Mouse (Mus musculus) pancreas, adult 10 weeks (tissue): ENCODE data around the gene Gm5936. TPM values are rescaled to one million over a fixed set of nuclear protein-coding genes. Genes with fewer than 3 reads are reported as not detected.

Experiments
- polyA plus RNA-seq: library from polyadenylated mRNA; stranded (reverse); fragments of 350-450 nt; fragmentation: Illumina TruSeq; extraction: RNeasy Lipid Tissue Mini Kit (QIAGEN cat#74804); gene quantifications from one replicate; pipeline ENCODE4 v1.2.3, GENCODE M21; 2015; ENCODE audit warnings: low read depth, low replicate concordance; ENCODE audit not compliant: insufficient read depth

Gene Gm5936
- polyA plus RNA-seq = not detected

DNA sequence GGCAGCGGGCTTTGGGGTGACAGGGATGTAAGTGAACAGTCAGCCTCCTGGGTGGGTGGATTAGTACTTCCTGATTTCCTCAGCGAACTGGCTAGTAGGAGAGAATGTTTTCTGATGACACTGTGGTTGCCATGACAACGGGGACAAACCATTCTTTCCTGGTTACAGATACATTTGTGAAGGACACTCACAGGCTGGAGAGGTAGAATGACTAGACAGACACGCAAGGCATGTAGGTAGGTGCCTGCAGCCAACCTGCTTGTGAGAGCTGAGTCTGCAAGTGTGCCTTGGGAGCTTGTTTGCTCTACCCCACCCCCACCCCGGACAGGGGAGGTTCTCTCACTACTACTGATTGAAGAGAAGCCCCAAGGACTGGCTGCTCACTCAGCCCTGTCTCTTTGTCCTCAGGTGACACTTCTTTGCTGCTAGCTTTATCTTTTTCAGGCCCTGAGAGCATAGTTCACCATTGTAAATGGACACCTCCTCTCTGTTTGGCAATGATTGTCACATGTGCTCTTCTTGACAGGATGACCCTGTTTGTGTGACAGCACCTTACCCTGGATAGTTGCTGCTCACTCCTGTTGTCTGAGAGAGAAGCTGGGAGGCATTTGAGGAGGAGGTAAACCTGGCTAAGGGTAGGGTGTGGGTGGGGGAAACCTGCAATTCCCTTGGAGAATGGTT lies at the start of gene Gm5936:
TSS of gene Gm5936 (plus strand) at position 355 of the 681 bp plus-strand sequence.

Other genes starting within 250 kb of the Gm5936 start
- not detected for gene Olfr1325, start 244.5 kb upstream of the Gm5936 start, polyA plus RNA-seq
- gene Gm5640, start 191.6 kb upstream of the Gm5936 start, polyA plus RNA-seq = not detected
- gene Gm6890, start 96.3 kb upstream of the Gm5936 start, polyA plus RNA-seq = not detected
- 0.55 TPM for gene Gab3, start 248.3 kb downstream of the Gm5936 start, polyA plus RNA-seq